Mouse (Mus musculus): ENCODE results near the gene Tns2. TPM values are rescaled to one million over a fixed set of nuclear protein-coding genes. Genes with fewer than 3 reads are reported as not detected.

Gene Tns2
- polyA plus RNA-seq (2015; fragmentation: Nextera tagmentation; extraction: Ambion mirVana), result 47.6 and 54.5 TPM in 2 replicates

DNA sequence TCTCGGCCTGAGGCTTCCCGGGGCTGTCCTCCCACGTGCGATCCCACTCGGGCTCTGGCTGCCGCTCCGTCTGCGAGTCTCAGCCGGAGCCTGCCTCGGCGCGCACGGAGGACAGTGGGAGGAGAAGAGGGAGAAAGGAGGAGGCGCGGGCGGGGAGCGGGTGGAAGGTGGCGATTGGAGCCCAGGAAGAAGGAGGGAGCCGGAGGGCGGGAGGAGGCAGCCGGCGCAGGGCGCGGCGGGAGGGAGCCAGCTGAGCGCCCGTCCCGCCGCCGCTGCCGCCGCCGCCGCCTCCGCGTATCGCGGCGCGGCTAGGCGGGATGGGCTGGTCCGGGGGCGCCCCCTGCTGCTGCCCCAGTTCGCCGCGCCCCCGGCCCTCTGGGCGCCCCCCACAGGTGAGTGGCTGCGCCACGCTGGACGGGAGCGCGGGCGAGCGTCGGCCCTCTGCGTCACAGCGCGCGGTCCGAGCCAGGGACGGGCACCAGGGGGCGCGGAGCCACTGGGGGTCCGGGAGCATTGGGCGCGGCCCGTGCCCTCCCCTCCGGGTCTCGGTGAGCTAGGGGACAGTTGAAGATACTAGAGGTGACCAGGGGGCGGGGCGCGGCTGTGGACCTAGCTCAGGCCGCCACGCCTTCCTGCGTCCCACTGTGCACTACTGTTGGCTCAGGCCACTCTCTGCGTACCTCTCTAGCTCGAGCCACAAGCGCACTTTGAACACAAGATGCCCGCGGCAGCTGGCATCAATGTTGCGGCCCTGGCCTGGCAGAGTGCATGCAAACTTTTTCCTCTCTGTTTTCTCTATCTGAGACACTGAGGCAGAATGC, at the start of gene Tns2:
TSS of gene Tns2 (plus strand) at position 253 of the 821 bp plus-strand sequence.
- peaks cover 26% of the 10 kb centered on the region for H3K36me3 ChIP-seq
- peak within 1 kb of the TSS; percentile 54 for H3K4me3 ChIP-seq
- no peaks in the 10 kb centered on the region for H3K27me3 ChIP-seq
- peak; percentile 43 for ATAC-seq (ENCODE audit: borderline replicate concordance, extremely low read depth, low FRiP score, low TSS enrichment)
- peak within 1 kb of the TSS; percentile 62 for H3K9ac ChIP-seq
- H3K4me2 ChIP-seq, result peak within 1 kb of the TSS; percentile 83
- WGBS, result under 1% methylated on average over 27 of the region's 82 CpGs
- peak within 1 kb of the TSS; percentile 98 for H3K27ac ChIP-seq
- H3K9me3 ChIP-seq, result no peaks in the 10 kb centered on the region
- H3K4me1 ChIP-seq, result peaks cover 77% of the 10 kb centered on the region

DNA sequence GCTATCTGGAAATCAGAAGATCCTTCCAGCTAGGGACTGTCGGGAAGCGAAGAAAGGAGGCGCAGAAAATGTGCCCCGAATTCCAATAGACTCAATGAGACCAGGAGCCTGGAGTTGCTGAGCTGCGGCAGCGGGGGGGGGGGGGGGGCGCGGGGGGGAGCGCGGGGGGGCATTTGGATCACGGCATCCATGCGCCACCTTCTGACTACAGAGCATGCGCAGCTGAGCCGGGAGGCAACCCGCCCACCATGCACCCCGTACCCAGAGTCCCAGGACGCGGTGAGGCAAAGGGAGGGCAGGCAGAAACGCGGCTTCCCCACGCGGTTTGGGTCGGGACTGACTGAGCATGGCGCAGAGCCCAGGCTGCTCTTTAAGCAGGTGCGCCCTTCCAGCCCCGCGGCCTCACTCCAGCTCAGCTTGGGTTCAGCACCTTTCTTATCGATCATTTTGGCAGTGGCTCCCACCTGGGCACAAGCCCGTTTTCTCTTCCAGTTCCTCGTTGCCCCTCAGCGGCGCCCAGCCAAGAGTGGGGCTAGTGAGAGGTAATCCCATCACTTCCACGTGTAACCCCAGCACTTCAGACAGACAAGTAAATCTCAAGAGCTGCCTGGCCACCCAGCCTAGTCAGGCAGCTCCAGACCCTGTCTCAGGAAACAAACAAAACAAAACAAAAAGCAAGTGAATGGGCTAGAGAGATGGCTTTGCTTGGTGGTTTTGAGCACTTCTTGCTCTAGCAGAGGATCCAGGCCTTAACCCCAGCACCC, 48.1 kb upstream of the Tns2 start:
- Histone ChIP-seq H3K4me3 (peak overlapping the region; percentile 43), H3K9ac (peak overlapping the region; percentile 40), H3K36me3 (no peaks in the 10 kb centered on the region), H3K4me1 (peaks cover 5% of the 10 kb centered on the region), H3K4me2 (peak overlapping the region; percentile 84), H3K27me3 (no peaks in the 10 kb centered on the region), H3K9me3 (no peaks in the 10 kb centered on the region), H3K27ac (peak overlapping the region; percentile 77)
- peak; percentile 69; the same call in 1 of the 2 replicates for ATAC-seq (ENCODE audit: borderline replicate concordance, extremely low read depth, low FRiP score, low TSS enrichment)
- under 1% methylated on average over 27 of the region's 33 CpGs for WGBS

GRCm38 (mm10) chr15:102056495-102057174, 43.6 kb upstream of the Tns2 start:
- H3K4me1 ChIP-seq, result peaks cover 5% of the 10 kb centered on the region
- H3K36me3 ChIP-seq, result no peaks in the 10 kb centered on the region
- no peak overlapping the region for H3K27ac ChIP-seq
- no peak overlapping the region for H3K4me2 ChIP-seq
- WGBS, result 85% methylated on average over 15 of the region's 15 CpGs
- no peak overlapping the region for H3K9ac ChIP-seq
- H3K4me3 ChIP-seq, result no peak overlapping the region
- no peaks in the 10 kb centered on the region for H3K9me3 ChIP-seq
- no peaks in the 10 kb centered on the region for H3K27me3 ChIP-seq
- ATAC-seq (ENCODE audit: borderline replicate concordance, extremely low read depth, low FRiP score, low TSS enrichment), result no peak

- Histone ChIP-seq H3K36me3 (no peaks in the 10 kb centered on the region), H3K4me3 (no peak overlapping the region), H3K27ac (no peak overlapping the region), H3K9me3 (no peaks in the 10 kb centered on the region), H3K27me3 (peaks cover 12% of the 10 kb centered on the region; the same call in 1 of the 2 replicates), H3K4me1 (peaks cover 31% of the 10 kb centered on the region), H3K9ac (no peak overlapping the region), H3K4me2 (no peak overlapping the region)
- ATAC-seq (ENCODE audit: borderline replicate concordance, extremely low read depth, low FRiP score, low TSS enrichment), result peak; percentile 72; the same call in 1 of the 2 replicates
- 2% methylated on average over 20 of the region's 20 CpGs for WGBS
Observed at GRCm38 (mm10) chr15:102065661-102066325, 34.4 kb upstream of the Tns2 start.

GRCm38 (mm10) chr15:102070476-102071467, 29.4 kb upstream of the Tns2 start:
- Histone ChIP-seq H3K4me2 (no peak overlapping the region), H3K36me3 (no peaks in the 10 kb centered on the region), H3K9me3 (no peaks in the 10 kb centered on the region), H3K4me3 (no peak overlapping the region), H3K27ac (no peak overlapping the region), H3K4me1 (peaks cover 29% of the 10 kb centered on the region), H3K9ac (no peak overlapping the region), H3K27me3 (peaks cover 12% of the 10 kb centered on the region; the same call in 1 of the 2 replicates)
- WGBS, result 67% methylated on average over 13 of the region's 13 CpGs
- no peak for ATAC-seq (ENCODE audit: borderline replicate concordance, extremely low read depth, low FRiP score, low TSS enrichment)

DNA sequence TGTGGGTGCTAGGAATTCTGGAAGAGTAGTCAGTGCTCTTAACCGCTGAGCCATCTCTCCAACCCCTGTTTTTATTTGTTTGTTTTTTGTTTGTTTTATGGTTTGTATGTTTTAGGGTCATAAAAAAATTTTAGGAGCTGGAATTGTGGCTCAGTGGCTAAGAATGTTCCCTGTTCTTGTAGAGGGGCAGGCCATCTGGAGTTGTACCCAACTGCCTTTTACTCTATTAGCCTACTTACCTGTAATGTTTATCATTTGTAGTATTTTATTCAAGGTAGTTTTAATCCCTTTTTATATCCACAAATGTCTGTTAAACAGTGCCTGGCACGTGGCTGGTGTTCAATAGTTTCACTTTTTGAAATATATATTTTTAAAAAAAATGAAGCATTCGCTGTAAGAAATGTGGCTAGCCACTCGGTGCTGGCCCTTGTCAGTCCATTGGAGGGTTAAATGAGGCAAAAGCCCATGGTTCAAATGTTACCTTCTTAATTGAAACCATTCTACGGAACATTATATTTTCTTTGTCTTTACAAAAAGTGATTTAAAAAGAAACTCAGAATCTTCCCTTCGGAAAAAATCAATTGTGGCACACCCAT, 27.2 kb upstream of the Tns2 start:
- 13% methylated on average over 6 of the region's 6 CpGs for WGBS
- H3K27ac ChIP-seq, result no peak overlapping the region; the same call in 1 of the 2 replicates

DNA sequence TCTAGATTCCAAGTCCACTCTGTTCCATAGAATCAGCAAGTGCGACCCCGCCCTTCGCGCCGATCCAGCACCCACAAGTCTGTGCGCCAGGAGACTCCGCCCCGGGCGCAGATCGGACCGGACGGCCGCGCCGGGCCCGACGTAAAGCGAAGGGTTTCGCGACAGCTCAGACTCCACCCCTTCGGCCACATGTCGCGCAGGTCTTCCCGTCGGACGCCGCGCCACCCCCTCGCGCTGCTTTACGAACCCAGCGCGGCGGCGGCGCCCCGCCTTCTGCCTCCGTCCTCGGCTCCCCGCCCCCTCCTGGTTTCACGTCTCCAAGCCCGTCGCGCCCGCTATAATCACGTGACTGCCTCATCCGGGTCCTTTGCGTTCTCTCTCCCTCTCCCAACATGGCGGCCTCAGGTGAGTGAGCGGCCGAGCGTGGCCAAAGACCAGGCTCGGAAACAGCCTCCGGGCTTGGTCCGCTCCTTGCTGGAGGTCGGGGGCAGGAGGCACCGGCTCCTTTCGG, 26.6 kb upstream of the Tns2 start, which contains the start of gene Eif4b:
TSS of gene Eif4b (plus strand) at position 215 of the 511 bp plus-strand sequence.
- peak within 1 kb of the TSS; percentile 98 for H3K4me3 ChIP-seq
- ATAC-seq (ENCODE audit: borderline replicate concordance, extremely low read depth, low FRiP score, low TSS enrichment), result peak; percentile 94
- peak within 1 kb of the TSS; percentile 80 for H3K4me2 ChIP-seq
- peaks cover 32% of the 10 kb centered on the region for H3K4me1 ChIP-seq
- WGBS, result under 1% methylated on average over 58 of the region's 58 CpGs
- no peaks in the 10 kb centered on the region for H3K36me3 ChIP-seq
- peak within 1 kb of the TSS; percentile 96 for H3K27ac ChIP-seq
- peak within 1 kb of the TSS; percentile 99 for H3K9ac ChIP-seq
- no peaks in the 10 kb centered on the region for H3K9me3 ChIP-seq
- H3K27me3 ChIP-seq, result no peaks in the 10 kb centered on the region

More for the DNA sequence above, 27.2 kb upstream of the Tns2 start:
- Histone ChIP-seq H3K9me3 (no peaks in the 10 kb centered on the region), H3K4me2 (peak overlapping the region; percentile 80), H3K27me3 (no peaks in the 10 kb centered on the region), H3K4me1 (peaks cover 32% of the 10 kb centered on the region), H3K36me3 (no peaks in the 10 kb centered on the region), H3K4me3 (peak overlapping the region; percentile 98), H3K9ac (peak overlapping the region; percentile 36; the same call in 1 of the 2 replicates)
- ATAC-seq (ENCODE audit: borderline replicate concordance, extremely low read depth, low FRiP score, low TSS enrichment), result peak; percentile 1; the same call in 1 of the 2 replicates

GRCm38 (mm10) chr15:102074070-102074731, 26.0 kb upstream of the Tns2 start:
- H3K4me1 ChIP-seq, result peaks cover 32% of the 10 kb centered on the region
- peak; percentile 47 for ATAC-seq (ENCODE audit: borderline replicate concordance, extremely low read depth, low FRiP score, low TSS enrichment)
- WGBS, result under 1% methylated on average over 57 of the region's 57 CpGs
- peak overlapping the region; percentile 99 for H3K9ac ChIP-seq
- H3K4me3 ChIP-seq, result peak overlapping the region; percentile 98
- no peaks in the 10 kb centered on the region for H3K27me3 ChIP-seq
- H3K9me3 ChIP-seq, result no peaks in the 10 kb centered on the region
- H3K27ac ChIP-seq, result peak overlapping the region; percentile 96
- H3K36me3 ChIP-seq, result no peaks in the 10 kb centered on the region
- H3K4me2 ChIP-seq, result peak overlapping the region; percentile 80

DNA sequence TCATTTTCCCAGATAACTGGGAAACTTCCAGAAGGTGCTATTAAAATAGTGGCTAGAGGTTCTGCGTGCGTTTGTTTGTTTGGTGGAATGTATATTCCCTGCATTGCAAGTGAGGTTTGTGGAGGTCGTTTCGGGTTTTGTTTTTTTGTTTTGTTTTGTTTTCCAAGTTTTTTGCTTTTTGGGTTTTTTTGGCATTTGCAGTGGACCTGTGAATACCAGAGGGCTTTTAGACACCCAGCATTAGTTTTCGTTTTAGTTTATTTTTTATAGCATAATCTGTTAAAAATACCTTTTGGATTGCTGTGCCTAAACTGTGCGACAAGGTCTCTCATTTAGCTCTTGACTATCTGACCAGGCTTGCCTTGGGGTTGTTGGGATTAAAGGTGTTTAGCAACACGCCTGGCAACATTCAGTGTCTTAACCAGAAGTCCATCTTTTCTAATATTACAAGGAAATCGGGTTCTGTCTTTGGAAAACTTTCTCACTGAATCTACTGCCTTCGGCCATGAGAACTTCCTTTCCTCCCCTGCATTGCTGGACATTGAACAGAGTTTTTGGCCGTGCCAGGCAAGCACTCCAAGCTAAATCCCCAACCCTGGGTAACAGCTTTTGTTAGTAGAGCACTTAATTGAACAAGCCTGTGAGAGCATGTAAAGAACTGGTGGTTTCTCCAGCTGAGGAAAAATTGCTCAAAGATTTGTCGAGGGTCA, 25.2 kb upstream of the Tns2 start:
- peak overlapping the region; percentile 99 for H3K9ac ChIP-seq
- peak overlapping the region; percentile 98 for H3K4me3 ChIP-seq
- H3K4me2 ChIP-seq, result peak overlapping the region; percentile 80
- no peaks in the 10 kb centered on the region for H3K27me3 ChIP-seq
- no peak for ATAC-seq (ENCODE audit: borderline replicate concordance, extremely low read depth, low FRiP score, low TSS enrichment)
- peak overlapping the region; percentile 96 for H3K27ac ChIP-seq
- peaks cover 26% of the 10 kb centered on the region for H3K4me1 ChIP-seq
- 6% methylated on average over 11 of the region's 11 CpGs for WGBS
- no peaks in the 10 kb centered on the region for H3K9me3 ChIP-seq
- no peaks in the 10 kb centered on the region for H3K36me3 ChIP-seq
